Mouse (Mus musculus) thymus, postnatal 4 days (tissue): ENCODE data around the gene Osmr.

Experiments used
- DNase-seq: peaks from one replicate; pipeline ENCODE4 v3.0.0; 2021

The Osmr gene

DNA sequence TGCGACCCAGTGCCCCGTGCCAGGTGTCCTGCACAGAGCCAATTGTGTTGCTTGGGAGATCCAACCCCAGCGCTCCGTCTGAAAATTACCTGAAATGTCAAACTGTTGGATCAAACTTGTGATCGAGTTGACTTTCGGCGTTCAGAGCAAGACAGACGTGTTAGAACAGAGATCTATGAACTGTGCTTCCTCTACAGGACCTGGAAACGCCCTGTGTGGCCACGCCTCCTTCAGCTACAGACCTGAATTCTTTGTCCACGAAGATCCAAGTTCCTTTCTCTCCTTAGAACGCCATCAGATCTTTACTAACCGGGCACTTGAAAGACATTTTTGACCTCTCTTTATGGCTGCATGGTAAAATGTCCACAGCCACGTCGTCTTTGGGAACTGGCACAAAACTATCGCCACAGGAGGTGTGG, at the start of gene Osmr:
Osmr (minus strand) TSS at position 369 of the 419 bp plus-strand sequence.
- no peak for DNase-seq

GRCm38 (mm10) chr15:6919406-6919805, 44.6 kb upstream of the Osmr start:
- no peak for DNase-seq

- no peak for DNase-seq
Observed at GRCm38 (mm10) chr15:6914163-6914562, 39.4 kb upstream of the Osmr start.

DNA sequence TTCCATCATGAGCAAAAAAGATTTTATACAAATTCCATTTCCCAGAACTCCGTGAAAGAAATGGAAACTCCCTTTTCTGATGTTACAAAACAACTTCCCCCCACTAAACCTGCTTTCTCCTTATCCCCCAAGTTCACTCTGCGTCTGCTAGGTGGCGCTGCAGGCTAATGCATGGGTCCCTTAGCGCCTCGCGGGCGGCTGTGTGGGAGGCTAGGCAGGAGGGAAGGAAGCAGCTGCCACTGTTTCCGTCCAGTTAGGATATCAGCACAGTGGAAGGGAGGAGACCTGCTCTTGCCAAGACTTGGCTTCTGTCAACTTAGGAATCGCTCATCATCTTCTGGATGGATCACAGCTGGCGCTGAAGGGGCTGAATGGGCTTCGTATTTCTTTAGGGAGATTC, 34.9 kb upstream of the Osmr start:
- DNase-seq: peak; percentile 86

- DNase-seq: no peak
Observed at GRCm38 (mm10) chr15:6909084-6909483, 34.3 kb upstream of the Osmr start.

GRCm38 (mm10) chr15:6908601-6909000, 33.8 kb upstream of the Osmr start:
- DNase-seq: no peak

DNA sequence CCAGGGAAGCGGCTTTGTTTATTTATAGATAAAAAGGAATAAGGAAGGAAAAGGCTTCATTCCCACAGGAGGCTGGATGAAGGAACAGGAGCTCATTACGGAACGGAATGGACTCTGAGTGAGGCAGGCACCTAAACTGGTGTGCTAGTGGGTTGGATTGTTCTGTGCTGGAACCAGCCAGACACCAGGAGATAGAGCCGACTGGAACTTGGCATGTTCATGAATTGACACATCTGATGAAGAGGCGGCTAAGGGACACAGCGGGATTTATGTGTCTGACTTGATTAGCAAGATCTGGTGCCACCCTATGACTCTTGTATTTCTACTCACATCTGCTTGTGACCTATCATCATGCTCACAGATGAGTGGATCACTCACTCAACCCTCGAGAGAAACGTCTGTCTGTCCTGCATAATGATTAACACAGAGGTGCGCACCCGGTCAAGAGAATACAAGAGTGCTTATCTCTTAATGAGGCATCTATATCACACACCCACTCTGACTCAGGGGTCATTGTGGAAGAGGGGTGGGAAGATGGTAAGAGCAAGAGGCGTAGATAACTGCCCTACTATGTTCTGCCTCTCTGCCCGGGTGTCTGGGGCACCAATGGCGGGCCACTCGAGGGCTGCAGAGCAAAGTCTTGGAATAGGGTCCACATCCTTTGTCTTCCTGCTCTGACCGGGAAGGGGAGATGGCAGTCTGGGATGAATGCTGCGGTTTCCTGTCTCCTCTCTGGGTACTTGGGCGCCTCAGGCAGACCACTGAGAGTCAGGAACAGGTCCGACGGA, 31.7 kb upstream of the Osmr start:
- DNase-seq: no peak

DNA sequence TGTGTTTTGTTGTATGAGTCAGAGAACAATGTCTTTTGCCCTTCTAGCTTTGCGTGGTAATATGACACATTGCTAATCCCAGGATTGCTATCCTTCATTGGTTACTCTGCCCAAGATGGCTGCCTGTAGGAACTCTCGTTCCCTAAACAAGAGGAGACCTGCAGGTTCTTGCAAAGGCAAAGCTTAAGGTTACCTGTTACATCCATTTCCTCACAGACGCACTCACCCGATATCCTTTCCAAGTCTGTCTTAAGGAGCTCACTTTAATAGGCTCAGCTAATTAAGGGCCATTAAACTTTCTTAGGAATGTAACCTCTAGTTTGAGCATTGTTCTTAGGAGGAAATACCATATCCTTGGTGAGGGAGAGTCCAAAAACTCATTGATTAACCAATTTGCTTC, 31.0 kb upstream of the Osmr start:
- no peak for DNase-seq

DNA sequence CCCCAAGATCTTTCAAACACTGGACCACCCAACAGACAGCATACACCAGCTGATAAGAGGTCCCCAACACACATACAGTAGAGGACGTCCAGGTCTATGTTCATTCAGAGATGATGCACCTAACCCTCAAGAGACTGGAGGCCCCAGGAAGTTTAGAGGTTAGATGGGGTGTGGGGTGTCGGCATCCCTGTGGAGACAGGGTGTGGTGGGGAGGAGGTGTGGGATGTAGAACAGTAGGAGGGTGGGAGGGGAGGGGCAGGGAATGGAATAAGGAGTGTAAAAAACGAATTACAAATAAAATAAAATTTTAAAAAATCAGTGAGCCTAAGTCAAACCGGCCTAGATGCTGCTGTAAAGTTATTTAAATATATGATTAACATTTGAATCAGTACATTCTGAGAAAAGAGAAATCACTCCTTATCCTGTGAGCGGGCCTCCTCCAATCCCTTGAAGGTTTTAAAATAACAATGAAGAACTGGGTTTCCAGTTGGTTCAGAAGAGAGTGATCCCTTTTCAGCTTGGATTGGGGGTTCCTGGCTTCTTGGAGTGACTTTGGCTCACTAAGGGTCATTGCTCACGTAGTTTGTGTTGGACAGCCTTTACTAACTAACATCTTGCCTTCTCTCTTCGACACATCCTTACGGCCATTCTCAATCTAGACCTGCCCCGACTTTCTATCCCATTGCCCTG, 28.7 kb upstream of the Osmr start:
- no peak for DNase-seq

DNA sequence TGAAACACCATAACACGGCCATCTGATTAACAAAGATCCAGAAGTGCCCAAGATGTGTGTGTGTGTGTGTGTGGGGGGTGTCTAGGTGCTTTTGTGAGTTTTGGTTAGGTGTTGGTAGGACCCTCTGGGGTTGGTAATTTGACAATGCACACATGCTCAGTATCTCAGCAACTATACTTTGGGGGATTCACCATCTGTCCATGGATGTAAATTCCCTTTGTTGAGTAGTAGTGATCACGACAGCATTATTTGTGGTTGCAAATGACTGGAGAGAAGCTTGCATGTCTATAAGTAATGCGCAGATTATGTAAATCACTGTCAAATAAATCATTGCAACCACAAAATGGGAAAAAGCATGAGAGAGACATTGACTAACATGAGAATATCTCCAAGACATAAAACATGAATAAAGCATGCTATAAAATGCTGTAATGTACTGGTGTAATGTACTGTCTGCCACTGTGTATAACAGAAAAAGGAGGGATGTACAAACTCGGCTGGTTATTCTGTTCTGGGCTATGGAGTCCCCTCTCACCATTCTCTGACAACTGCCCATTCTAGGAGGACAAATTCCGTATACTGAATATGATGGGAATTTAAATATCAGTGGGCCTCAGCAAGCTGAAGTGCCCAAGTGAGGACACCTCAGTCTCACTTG, 27.3 kb upstream of the Osmr start:
- no peak for DNase-seq

GRCm38 (mm10) chr15:6901236-6901635, 26.5 kb upstream of the Osmr start:
- DNase-seq: no peak

DNA sequence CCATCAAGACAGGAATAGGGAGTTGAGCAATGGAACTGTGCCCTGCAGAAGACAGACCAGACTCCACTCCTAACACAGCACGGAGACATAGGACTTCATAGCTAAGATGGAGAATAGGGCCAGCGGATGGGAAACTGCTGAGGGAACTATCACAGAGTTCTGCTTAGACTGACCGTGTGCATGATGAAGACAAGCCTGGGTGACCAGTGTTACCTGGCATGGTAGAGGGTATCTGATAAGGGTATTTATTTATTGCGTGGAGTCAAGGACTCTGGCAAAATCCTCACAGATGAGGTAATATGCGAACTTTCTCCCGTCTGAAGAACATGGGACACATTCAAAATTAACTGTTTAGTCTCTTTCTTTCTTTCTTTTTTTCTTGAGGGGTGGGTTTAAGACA, 9.5 kb upstream of the Osmr start:
- no peak for DNase-seq

DNA sequence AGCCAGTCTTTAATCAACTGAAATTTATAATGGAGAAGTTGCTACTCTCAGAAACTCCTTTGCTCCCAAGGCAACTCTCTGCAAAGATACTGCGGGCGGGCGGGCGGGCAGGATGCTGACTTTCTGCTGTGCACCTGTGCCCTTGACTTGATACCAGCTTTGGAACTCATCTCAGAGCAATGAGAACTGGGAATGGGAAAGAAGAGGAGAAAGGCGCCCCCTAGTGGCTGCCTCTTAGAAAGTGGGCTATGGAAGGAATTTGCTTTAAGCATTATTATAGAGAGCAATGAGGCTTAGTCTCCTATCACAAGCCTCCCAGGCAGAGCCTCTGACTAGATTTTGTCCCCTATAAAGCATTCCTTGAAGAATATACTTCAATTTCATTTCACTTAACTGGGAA, 9.0 kb upstream of the Osmr start:
- peak; percentile 70 for DNase-seq

- no peak for DNase-seq
Observed at GRCm38 (mm10) chr15:6883091-6883490, 8.3 kb upstream of the Osmr start.

DNA sequence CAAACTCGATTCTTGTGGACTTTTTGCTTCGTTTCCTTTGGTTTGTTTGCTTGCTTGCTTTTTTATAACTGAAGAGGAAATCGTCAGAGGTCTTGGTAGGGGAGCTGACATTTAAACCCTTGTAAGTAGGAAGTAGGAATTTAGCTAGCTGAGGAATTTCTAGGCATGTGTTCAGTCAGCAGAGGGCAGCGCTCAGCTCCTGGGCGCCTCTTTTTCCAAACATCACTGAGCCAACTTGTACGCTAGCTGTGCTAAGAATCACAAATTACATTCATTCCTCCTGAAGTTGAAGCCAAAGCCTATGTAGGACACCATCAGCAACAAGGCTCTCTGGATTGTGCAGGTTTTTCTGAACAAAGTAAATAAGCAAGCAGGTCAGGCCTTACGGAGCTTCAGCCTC, 7.4 kb upstream of the Osmr start:
- DNase-seq: no peak

GRCm38 (mm10) chr15:6881211-6881610, 6.4 kb upstream of the Osmr start:
- no peak for DNase-seq

GRCm38 (mm10) chr15:6873807-6874600, 765 bp downstream of the Osmr start:
- no peak for DNase-seq

DNA sequence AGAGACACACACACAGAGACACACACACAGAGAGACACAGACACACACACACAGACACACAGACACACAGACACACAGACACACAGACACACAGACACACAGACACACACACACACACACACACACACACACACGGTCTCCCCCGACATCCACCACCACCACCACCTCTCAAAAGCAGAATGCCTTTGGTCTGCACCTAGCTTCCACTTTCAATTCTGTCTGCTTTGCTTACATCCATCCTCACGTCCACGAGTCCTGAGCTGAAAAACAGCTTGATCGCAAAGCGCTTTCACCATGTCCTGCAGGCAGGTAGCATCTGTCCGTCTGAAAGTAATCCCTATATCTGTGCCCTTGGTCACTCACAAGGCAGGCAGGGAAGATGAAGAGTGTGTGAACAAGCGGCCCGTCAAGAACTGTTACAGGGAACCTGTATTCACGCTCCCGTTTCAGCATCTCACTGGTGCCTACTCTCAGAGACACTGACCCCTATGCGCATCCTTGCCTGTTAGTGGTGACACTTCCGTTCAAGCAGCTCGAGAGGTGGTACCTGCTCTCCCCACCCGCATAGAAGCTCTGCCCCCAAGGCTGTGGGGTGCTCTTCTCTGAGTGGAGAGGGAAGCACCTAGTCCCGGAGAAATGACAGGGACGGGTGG, 1.5 kb downstream of the Osmr start:
- DNase-seq: no peak

GRCm38 (mm10) chr15:6871621-6872359, 3.0 kb downstream of the Osmr start:
- DNase-seq: no peak

GRCm38 (mm10) chr15:6866888-6867287, 7.9 kb downstream of the Osmr start:
- no peak for DNase-seq

DNA sequence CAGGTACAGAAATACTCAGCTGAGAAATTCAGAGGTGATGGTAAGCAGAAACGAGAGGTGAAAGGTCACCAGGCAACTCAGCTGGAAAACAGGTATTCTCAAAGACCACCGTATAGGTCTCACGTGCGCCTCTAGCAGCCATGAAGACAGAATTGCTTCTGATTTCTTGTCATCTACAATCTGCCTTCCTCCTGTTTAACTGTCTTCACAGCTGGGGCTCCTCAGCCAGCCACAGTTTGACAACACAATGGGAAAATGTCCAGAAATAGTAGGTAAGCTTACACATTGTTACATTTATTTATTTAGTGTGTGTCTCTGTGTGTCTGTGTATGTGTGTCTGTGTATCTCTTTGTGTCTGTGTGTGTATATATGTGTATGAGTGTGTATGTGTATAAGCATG, 12.6 kb downstream of the Osmr start:
- DNase-seq: no peak

- no peak for DNase-seq
Observed at GRCm38 (mm10) chr15:6861617-6862016, 13.2 kb downstream of the Osmr start.
